Mouse (Mus musculus): ENCODE data around the gene Acot7. TPM values are rescaled to one million over a fixed set of nuclear protein-coding genes. Genes with fewer than 3 reads are reported as not detected.

Gene Acot7
- polyA plus RNA-seq, 1 experiment from 2014 or later = 11.9 TPM

DNA sequence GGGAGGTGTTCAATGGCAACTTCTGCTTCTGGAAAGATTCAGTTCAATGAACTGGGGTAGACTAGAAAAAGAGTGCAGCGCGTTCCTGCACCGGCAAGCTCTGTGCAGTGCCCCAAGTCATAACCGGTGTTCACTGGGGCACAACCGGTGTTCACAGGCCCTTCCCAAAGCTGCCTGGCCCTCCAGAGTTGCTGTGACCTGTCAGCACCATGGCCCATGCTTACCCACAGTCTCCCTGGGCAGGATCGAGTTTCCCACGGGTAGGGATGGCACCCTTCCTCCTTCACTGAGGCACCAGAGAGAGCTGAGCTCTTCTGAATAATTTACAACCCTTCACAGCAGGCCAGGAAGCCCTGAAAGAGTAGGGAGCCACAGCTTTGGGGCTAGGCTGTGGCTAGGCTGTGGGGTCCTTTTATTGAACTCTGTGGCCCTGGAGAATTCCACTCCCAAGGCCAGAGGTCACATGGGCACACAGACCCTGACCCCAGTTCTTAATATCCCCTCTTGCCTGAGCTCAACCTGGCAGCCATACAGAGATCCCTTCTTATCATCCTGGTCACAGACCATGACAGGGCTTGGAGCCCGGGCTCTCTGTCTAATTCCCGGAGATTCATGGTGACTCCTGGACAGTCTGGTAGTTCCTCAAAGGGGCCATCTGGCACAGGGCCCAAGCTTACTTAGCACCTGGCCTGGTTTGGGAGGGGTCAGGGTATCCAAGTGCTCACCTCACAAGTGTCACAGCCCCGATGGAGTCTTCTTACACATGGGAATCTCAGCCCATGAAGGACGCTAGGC is 31.7 kb upstream of the Acot7 start:
- Histone ChIP-seq H3K4me1 (ENCODE audit: control insufficient read depth, low read depth, low read length) (no peaks in the 10 kb centered on the region), H3K9me3 (replicated peaks; ENCODE audit: control insufficient read depth, low read length) (no peaks in the 10 kb centered on the region; the same call in 1 of the 2 replicates), H3K27me3 (ENCODE audit: control insufficient read depth, insufficient read depth, low read depth, low read length) (peaks cover 12% of the 10 kb centered on the region), H3K4me2 (ENCODE audit: low read depth, low read length) (no peak overlapping the region), H3K36me3 (ENCODE audit: control insufficient read depth, insufficient read depth) (no peaks in the 10 kb centered on the region), H3K4me3 (ENCODE audit: low read depth, low read length) (no peak overlapping the region), H3K9ac (ENCODE audit: low read depth, low read length) (no peak overlapping the region), H3K27ac (ENCODE audit: low read length) (no peak overlapping the region)
- 54% methylated on average over 11 of the region's 11 CpGs for WGBS (ENCODE audit: insufficient replicate concordance)
- ATAC-seq (ENCODE audit: low read depth) = no peak

GRCm38 (mm10) chr4:152150546-152150945 is 27.4 kb upstream of the Acot7 start:
- ATAC-seq (ENCODE audit: low read depth) = no peak
- Histone ChIP-seq H3K9me3 (replicated peaks; ENCODE audit: control insufficient read depth, low read length) (no peaks in the 10 kb centered on the region), H3K36me3 (ENCODE audit: control insufficient read depth, insufficient read depth) (no peaks in the 10 kb centered on the region), H3K4me3 (ENCODE audit: low read depth, low read length) (no peak overlapping the region), H3K27ac (ENCODE audit: low read length) (no peak overlapping the region), H3K27me3 (ENCODE audit: control insufficient read depth, insufficient read depth, low read depth, low read length) (peaks cover 36% of the 10 kb centered on the region), H3K9ac (ENCODE audit: low read depth, low read length) (no peak overlapping the region), H3K4me2 (ENCODE audit: low read depth, low read length) (no peak overlapping the region), H3K4me1 (ENCODE audit: control insufficient read depth, low read depth, low read length) (peaks cover 15% of the 10 kb centered on the region)
- 39% methylated on average over 4 of the region's 4 CpGs for WGBS (ENCODE audit: insufficient replicate concordance)

- no peak overlapping the region for H3K27ac ChIP-seq (ENCODE audit: low read length)
- peaks cover 36% of the 10 kb centered on the region for H3K27me3 ChIP-seq (ENCODE audit: control insufficient read depth, insufficient read depth, low read depth, low read length)
- WGBS (ENCODE audit: insufficient replicate concordance) = 10% methylated on average over 7 of the region's 7 CpGs
- H3K4me3 ChIP-seq (ENCODE audit: low read depth, low read length) = peak overlapping the region; percentile 47
- peak overlapping the region; percentile 60 for H3K4me2 ChIP-seq (ENCODE audit: low read depth, low read length)
- no peaks in the 10 kb centered on the region for H3K9me3 ChIP-seq (replicated peaks; ENCODE audit: control insufficient read depth, low read length)
- H3K9ac ChIP-seq (ENCODE audit: low read depth, low read length) = no peak overlapping the region; the same call in 1 of the 2 replicates
- no peak for ATAC-seq (ENCODE audit: low read depth)
- peaks cover 15% of the 10 kb centered on the region for H3K4me1 ChIP-seq (ENCODE audit: control insufficient read depth, low read depth, low read length)
- H3K36me3 ChIP-seq (ENCODE audit: control insufficient read depth, insufficient read depth) = no peaks in the 10 kb centered on the region
These were observed 26.4 kb upstream of the Acot7 start for GRCm38 (mm10) chr4:152151451-152151965.

DNA sequence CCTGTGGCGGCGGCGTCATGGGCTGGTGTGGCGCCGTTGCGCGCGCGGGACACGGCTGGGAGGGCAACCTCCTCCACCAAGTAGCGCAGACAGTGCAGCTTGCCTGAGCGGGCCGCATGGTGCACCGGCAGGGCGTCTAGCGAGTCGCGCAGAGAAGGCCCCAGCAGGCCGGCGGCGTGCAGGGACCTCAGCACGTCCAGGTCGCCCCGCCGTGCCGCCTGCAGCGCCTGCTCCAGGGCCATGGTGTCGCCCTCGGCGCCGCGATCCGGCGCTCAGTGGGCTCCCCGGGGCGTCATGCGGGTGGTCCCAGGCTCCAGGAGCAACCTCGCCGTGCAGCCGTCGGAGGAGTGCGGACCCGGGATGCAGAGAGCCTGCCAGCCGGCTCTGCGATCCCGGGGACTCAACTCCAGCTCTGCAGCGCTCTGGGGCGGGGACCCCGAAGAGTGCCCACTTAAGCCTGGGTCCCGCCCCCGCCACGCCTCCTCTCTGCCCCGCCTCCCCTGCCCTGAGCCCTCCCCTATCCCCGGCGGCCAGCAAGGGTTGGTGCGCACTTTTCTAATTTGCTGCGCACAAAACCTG is 25.9 kb upstream of the Acot7 start, which contains the start of gene Espn:
TSS of gene Espn (minus strand) at position 406 of the 579 bp plus-strand sequence.
- Histone ChIP-seq H3K27ac (ENCODE audit: low read length) (no peak within 1 kb of the TSS), H3K4me1 (ENCODE audit: control insufficient read depth, low read depth, low read length) (peaks cover 15% of the 10 kb centered on the region)

DNA sequence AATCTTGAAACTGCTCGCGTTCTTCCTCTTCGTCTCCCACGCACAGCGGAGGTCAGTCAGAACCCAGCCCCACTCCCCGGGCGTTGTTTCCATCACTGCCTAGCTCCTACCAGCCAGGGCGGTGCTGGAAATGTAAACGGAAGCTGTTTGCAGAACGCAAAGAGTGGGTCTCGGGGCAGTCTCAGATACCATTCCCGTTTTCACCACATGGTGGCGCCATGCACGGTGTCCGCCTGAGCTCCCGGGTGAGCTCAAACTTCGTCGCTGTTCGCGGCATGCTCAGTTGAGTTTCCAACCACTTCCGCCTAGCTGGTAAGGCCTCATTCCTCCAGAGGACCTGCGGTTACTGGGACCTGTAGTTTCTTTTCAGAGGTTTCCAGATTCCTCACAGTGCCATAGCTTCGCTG is 24.2 kb upstream of the Acot7 start:
- Histone ChIP-seq H3K27ac (ENCODE audit: low read length) (no peak overlapping the region), H3K36me3 (ENCODE audit: control insufficient read depth, insufficient read depth) (no peaks in the 10 kb centered on the region), H3K9ac (ENCODE audit: low read depth, low read length) (no peak overlapping the region), H3K9me3 (replicated peaks; ENCODE audit: control insufficient read depth, low read length) (no peaks in the 10 kb centered on the region), H3K4me3 (ENCODE audit: low read depth, low read length) (peak overlapping the region; percentile 14; the same call in 1 of the 2 replicates), H3K4me1 (ENCODE audit: control insufficient read depth, low read depth, low read length) (peaks cover 25% of the 10 kb centered on the region), H3K27me3 (ENCODE audit: control insufficient read depth, insufficient read depth, low read depth, low read length) (peaks cover 51% of the 10 kb centered on the region), H3K4me2 (ENCODE audit: low read depth, low read length) (peak overlapping the region; percentile 43)
- peak; percentile 34 for ATAC-seq (ENCODE audit: low read depth)
- 1% methylated on average over 23 of the region's 23 CpGs for WGBS (ENCODE audit: insufficient replicate concordance)

More for the DNA sequence above, 25.9 kb upstream of the Acot7 start, which contains the start of gene Espn:
- Histone ChIP-seq H3K4me2 (ENCODE audit: low read depth, low read length) (peak within 1 kb of the TSS; percentile 60), H3K27me3 (ENCODE audit: control insufficient read depth, insufficient read depth, low read depth, low read length) (peaks cover 36% of the 10 kb centered on the region), H3K9ac (ENCODE audit: low read depth, low read length) (peak within 1 kb of the TSS; percentile 34), H3K9me3 (replicated peaks; ENCODE audit: control insufficient read depth, low read length) (no peaks in the 10 kb centered on the region), H3K36me3 (ENCODE audit: control insufficient read depth, insufficient read depth) (no peaks in the 10 kb centered on the region), H3K4me3 (ENCODE audit: low read depth, low read length) (peak within 1 kb of the TSS; percentile 47)
- under 1% methylated on average over 56 of the region's 57 CpGs for WGBS (ENCODE audit: insufficient replicate concordance)
- peak; percentile 77 for ATAC-seq (ENCODE audit: low read depth)

DNA sequence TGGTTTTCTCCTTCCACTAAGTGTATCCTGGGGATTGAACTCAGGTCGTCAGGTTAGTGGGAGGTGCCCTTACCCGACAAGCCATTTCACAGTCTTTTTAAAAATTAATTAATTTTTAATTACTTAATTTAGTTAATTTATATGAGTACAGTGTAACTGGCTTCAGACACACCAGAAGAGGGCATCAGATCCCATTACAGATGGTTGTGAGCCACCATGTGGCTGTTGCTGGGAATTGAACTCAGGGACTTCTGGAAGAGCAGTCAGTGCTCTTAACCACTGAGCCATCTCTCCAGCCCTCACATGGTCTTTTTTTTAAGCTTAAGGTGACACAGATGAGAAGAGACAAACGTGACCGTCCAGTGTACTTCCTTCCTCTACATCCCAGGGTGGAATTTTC is 22.9 kb upstream of the Acot7 start:
- Histone ChIP-seq H3K4me1 (ENCODE audit: control insufficient read depth, low read depth, low read length) (peaks cover 31% of the 10 kb centered on the region), H3K36me3 (ENCODE audit: control insufficient read depth, insufficient read depth) (no peaks in the 10 kb centered on the region), H3K4me3 (ENCODE audit: low read depth, low read length) (no peak overlapping the region), H3K27ac (ENCODE audit: low read length) (no peak overlapping the region), H3K27me3 (ENCODE audit: control insufficient read depth, insufficient read depth, low read depth, low read length) (peaks cover 57% of the 10 kb centered on the region), H3K9me3 (replicated peaks; ENCODE audit: control insufficient read depth, low read length) (no peaks in the 10 kb centered on the region), H3K9ac (ENCODE audit: low read depth, low read length) (no peak overlapping the region), H3K4me2 (ENCODE audit: low read depth, low read length) (no peak overlapping the region)
- 55% methylated on average over 4 of the region's 4 CpGs for WGBS (ENCODE audit: insufficient replicate concordance)
- ATAC-seq (ENCODE audit: low read depth) = no peak

- peaks cover 19% of the 10 kb centered on the region for H3K4me1 ChIP-seq (ENCODE audit: control insufficient read depth, low read depth, low read length)
- H3K9me3 ChIP-seq (replicated peaks; ENCODE audit: control insufficient read depth, low read length) = no peaks in the 10 kb centered on the region
- ATAC-seq (ENCODE audit: low read depth) = no peak
- WGBS (ENCODE audit: insufficient replicate concordance) = 11% methylated on average over 21 of the region's 21 CpGs
- H3K36me3 ChIP-seq (ENCODE audit: control insufficient read depth, insufficient read depth) = no peaks in the 10 kb centered on the region
- no peak overlapping the region; the same call in 1 of the 2 replicates for H3K9ac ChIP-seq (ENCODE audit: low read depth, low read length)
- peaks cover 59% of the 10 kb centered on the region for H3K27me3 ChIP-seq (ENCODE audit: control insufficient read depth, insufficient read depth, low read depth, low read length)
- H3K4me2 ChIP-seq (ENCODE audit: low read depth, low read length) = peak overlapping the region; percentile 61
- H3K4me3 ChIP-seq (ENCODE audit: low read depth, low read length) = peak overlapping the region; percentile 40
- no peak overlapping the region for H3K27ac ChIP-seq (ENCODE audit: low read length)
These were observed 20.0 kb upstream of the Acot7 start for GRCm38 (mm10) chr4:152157779-152158584.

DNA sequence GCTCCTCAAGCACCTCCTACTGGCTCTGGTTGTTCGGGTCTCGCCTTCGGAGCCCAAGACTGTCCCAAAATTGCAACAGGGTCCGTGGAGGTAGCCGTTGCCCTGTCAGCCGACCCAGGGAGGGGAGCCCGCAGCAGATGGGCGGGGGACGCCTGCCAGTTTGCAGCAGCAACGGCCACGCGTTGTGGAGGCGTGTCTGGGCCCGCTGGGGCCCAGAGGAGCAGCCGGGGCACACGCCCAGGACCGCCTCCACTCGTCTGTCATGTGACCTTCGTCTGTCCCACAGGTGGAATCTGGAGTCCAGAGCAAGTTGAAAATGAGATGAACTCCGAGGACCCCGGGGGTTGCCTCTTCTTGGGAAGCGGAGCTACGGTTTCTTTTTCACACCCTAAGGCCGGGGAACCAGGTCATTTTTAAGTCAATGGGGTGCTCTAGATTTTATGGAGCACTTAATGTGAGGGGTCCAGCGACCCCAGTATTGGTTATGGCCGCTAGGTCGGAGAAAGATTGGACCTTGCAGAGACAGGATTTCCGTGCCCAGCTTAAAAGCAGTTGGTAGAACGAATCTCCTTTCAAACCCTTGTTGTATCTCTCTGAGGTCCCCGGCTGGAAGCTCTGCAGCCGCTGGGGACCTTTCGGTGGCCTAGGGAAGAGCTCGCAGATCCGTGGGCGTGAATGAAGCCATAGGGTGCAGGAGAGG is 19.2 kb upstream of the Acot7 start, which contains the start of gene Hes2:
TSS of gene Hes2 (plus strand) at position 283 of the 700 bp plus-strand sequence.
- H3K9me3 ChIP-seq (replicated peaks; ENCODE audit: control insufficient read depth, low read length) = no peaks in the 10 kb centered on the region
- no peak within 1 kb of the TSS; the same call in 1 of the 2 replicates for H3K9ac ChIP-seq (ENCODE audit: low read depth, low read length)
- WGBS (ENCODE audit: insufficient replicate concordance) = 3% methylated on average over 35 of the region's 35 CpGs
- no peaks in the 10 kb centered on the region for H3K36me3 ChIP-seq (ENCODE audit: control insufficient read depth, insufficient read depth)
- H3K27ac ChIP-seq (ENCODE audit: low read length) = no peak within 1 kb of the TSS
- peak; percentile 14 for ATAC-seq (ENCODE audit: low read depth)
- peak within 1 kb of the TSS; percentile 40 for H3K4me3 ChIP-seq (ENCODE audit: low read depth, low read length)
- H3K27me3 ChIP-seq (ENCODE audit: control insufficient read depth, insufficient read depth, low read depth, low read length) = peaks cover 52% of the 10 kb centered on the region
- H3K4me1 ChIP-seq (ENCODE audit: control insufficient read depth, low read depth, low read length) = peaks cover 15% of the 10 kb centered on the region
- H3K4me2 ChIP-seq (ENCODE audit: low read depth, low read length) = peak within 1 kb of the TSS; percentile 61
